Mouse (Mus musculus): Measurements from ENCODE around the gene Pan3. TPM values are rescaled to one million over a fixed set of nuclear protein-coding genes. Genes with fewer than 3 reads are reported as not detected.

Pan3 gene
- polyA plus RNA-seq, 1 experiment from 2014 or later = 49.9 TPM

GRCm38 (mm10) chr5:147580181-147580580 lies 150.2 kb downstream of the Pan3 start:
- Histone ChIP-seq H3K27ac (no peak overlapping the region), H3K27me3 (ENCODE audit: poor library complexity, severe bottlenecking) (no peaks in the 10 kb centered on the region), H3K4me3 (no peak overlapping the region), H3K4me1 (0 out of 2 replicates have a peak, but pooled peaks cover 3% of the 10 kb centered on the region), H3K36me3 (replicated peaks) (no peaks in the 10 kb centered on the region), H3K9me3 (no peaks in the 10 kb centered on the region)
- 92% methylated on average over 13 of the region's 13 CpGs for WGBS
- DNase-seq (ENCODE audit: extremely low spot score, low spot score) = no peak

- no peaks in the 10 kb centered on the region for H3K9me3 ChIP-seq
- H3K27ac ChIP-seq = no peak overlapping the region
- 48% methylated on average over 14 of the region's 14 CpGs for WGBS
- no peaks in the 10 kb centered on the region for H3K27me3 ChIP-seq (ENCODE audit: poor library complexity, severe bottlenecking)
- H3K36me3 ChIP-seq (replicated peaks) = no peaks in the 10 kb centered on the region
- peak; percentile 79 for DNase-seq (ENCODE audit: extremely low spot score, low spot score)
- H3K4me1 ChIP-seq = 0 out of 2 replicates have a peak, but pooled peaks cover 3% of the 10 kb centered on the region
- H3K4me3 ChIP-seq = no peak overlapping the region
These were observed 153.8 kb downstream of the Pan3 start for GRCm38 (mm10) chr5:147583702-147584298.

- 83% methylated on average over 9 of the region's 9 CpGs for WGBS
- Histone ChIP-seq H3K4me1 (peaks cover 7% of the 10 kb centered on the region), H3K27me3 (ENCODE audit: poor library complexity, severe bottlenecking) (no peaks in the 10 kb centered on the region), H3K9me3 (no peaks in the 10 kb centered on the region), H3K27ac (no peak overlapping the region), H3K36me3 (replicated peaks) (no peaks in the 10 kb centered on the region), H3K4me3 (no peak overlapping the region)
- no peak for DNase-seq (ENCODE audit: extremely low spot score, low spot score)
These were observed 154.7 kb downstream of the Pan3 start for GRCm38 (mm10) chr5:147584648-147585047.

GRCm38 (mm10) chr5:147585070-147585469 lies 155.1 kb downstream of the Pan3 start:
- Histone ChIP-seq H3K4me3 (no peak overlapping the region), H3K9me3 (no peaks in the 10 kb centered on the region), H3K27ac (no peak overlapping the region), H3K27me3 (ENCODE audit: poor library complexity, severe bottlenecking) (no peaks in the 10 kb centered on the region), H3K36me3 (replicated peaks) (no peaks in the 10 kb centered on the region), H3K4me1 (peaks cover 11% of the 10 kb centered on the region)
- 85% methylated on average over 1 of the region's 1 CpGs for WGBS
- DNase-seq (ENCODE audit: extremely low spot score, low spot score) = no peak

GRCm38 (mm10) chr5:147589814-147590213 lies 159.9 kb downstream of the Pan3 start:
- Histone ChIP-seq H3K9me3 (no peaks in the 10 kb centered on the region; the same call in 1 of the 2 replicates), H3K27me3 (ENCODE audit: poor library complexity, severe bottlenecking) (no peaks in the 10 kb centered on the region), H3K4me3 (no peak overlapping the region), H3K4me1 (peaks cover 8% of the 10 kb centered on the region), H3K36me3 (replicated peaks) (no peaks in the 10 kb centered on the region), H3K27ac (peak overlapping the region; percentile 51; the same call in 1 of the 2 replicates)
- 75% methylated on average over 12 of the region's 12 CpGs for WGBS
- DNase-seq (ENCODE audit: extremely low spot score, low spot score) = no peak

- H3K27me3 ChIP-seq (ENCODE audit: poor library complexity, severe bottlenecking) = no peaks in the 10 kb centered on the region
- H3K27ac ChIP-seq = no peak overlapping the region
- H3K9me3 ChIP-seq = no peaks in the 10 kb centered on the region; the same call in 1 of the 2 replicates
- H3K4me3 ChIP-seq = no peak overlapping the region
- no peaks in the 10 kb centered on the region for H3K36me3 ChIP-seq (replicated peaks)
- H3K4me1 ChIP-seq = no peaks in the 10 kb centered on the region
- 92% methylated on average over 16 of the region's 16 CpGs for WGBS
- DNase-seq (ENCODE audit: extremely low spot score, low spot score) = no peak
These were observed 167.9 kb downstream of the Pan3 start for GRCm38 (mm10) chr5:147597825-147598224.

Other genes with a start within 250 kb of the Pan3 start
- 2.4 and 3.0 TPM in 2 replicates for gene Gsx1, start 241.5 kb upstream of the Pan3 start, polyA plus RNA-seq (2016; fragmentation: Nextera tagmentation; extraction: Ambion mirVana)
- not detected in 2 replicates for gene Pdx1, start 160.2 kb upstream of the Pan3 start, polyA plus RNA-seq (2016; fragmentation: Nextera tagmentation; extraction: Ambion mirVana)
- gene Cdx2, start 122.9 kb upstream of the Pan3 start, polyA plus RNA-seq (2016; fragmentation: Nextera tagmentation; extraction: Ambion mirVana) = not detected in 2 replicates
- not detected in 2 replicates for gene Urad, start 107.7 kb upstream of the Pan3 start, polyA plus RNA-seq (2016; fragmentation: Nextera tagmentation; extraction: Ambion mirVana)
- gene Flt3, start 29.7 kb upstream of the Pan3 start, polyA plus RNA-seq (2016; fragmentation: Nextera tagmentation; extraction: Ambion mirVana) = 0.04 TPM in 1 of 2 replicates, not detected in the other